Mouse (Mus musculus) forebrain, embryonic 16.5 days (tissue): Measurements from ENCODE around the gene Ndrg4. TPM values are rescaled to one million over a fixed set of nuclear protein-coding genes. Genes with fewer than 3 reads are reported as not detected.
A peak's percentile ranks its signal among the peaks of the same experiment; 100 is the strongest.

Experiments
- ATAC-seq: fragments of 200-750 bp; cut with Nextera tagmentation; 2 replicates; pipeline ENCODE4 v1.8.0; 2017; ENCODE audit warnings: mild to moderate bottlenecking, moderate library complexity
- H3K27ac ChIP-seq: fragments of 300-500 bp; sonication (generic); 2 replicates; pipeline ENCODE4 v1.5.1; 2014; ENCODE audit warnings: low read length, control low read depth
- H3K27me3 ChIP-seq: fragments of 300-500 bp; sonication (generic); replicated peaks from 2 replicates; pipeline ENCODE4 v1.6.1; 2014; ENCODE audit warnings: low read length; ENCODE audit not compliant: control insufficient read depth, insufficient read depth
- H3K36me3 ChIP-seq: fragments of 300-500 bp; sonication (generic); 2 replicates; pipeline ENCODE4 v1.6.1; 2014; ENCODE audit not compliant: control insufficient read depth, insufficient read depth
- H3K4me1 ChIP-seq: fragments of 300-500 bp; sonication (generic); replicated peaks from 2 replicates; pipeline ENCODE4 v1.6.1; 2014; ENCODE audit warnings: low read length; ENCODE audit not compliant: control insufficient read depth, insufficient read depth
- H3K4me2 ChIP-seq: fragments of 300-500 bp; sonication (generic); 2 replicates; pipeline ENCODE4 v1.6.1; 2014; ENCODE audit warnings: mild to moderate bottlenecking, low read length, control low read depth
- H3K4me3 ChIP-seq: fragments of 300-500 bp; sonication (generic); replicated peaks from 2 replicates; pipeline ENCODE4 v1.5.1; 2014; ENCODE audit warnings: mild to moderate bottlenecking, low read length, control low read depth
- H3K9ac ChIP-seq: fragments of 300-500 bp; sonication (generic); replicated peaks from 2 replicates; pipeline ENCODE4 v1.6.1; 2014; ENCODE audit warnings: low read depth, low read length, control low read depth
- H3K9me3 ChIP-seq: fragments of 300-500 bp; sonication (generic); 2 replicates; pipeline ENCODE4 v1.6.1; 2016; ENCODE audit warnings: low read length; ENCODE audit not compliant: control insufficient read depth
- WGBS: fragments of 180-500 bp; shearing (Covaris S2); extraction: QIAGEN DNeasy Blood & Tissue Kit; methylation state at CpG from one replicate; pipeline ENCODE4 v1.1.7; 2014; 5-methylcytosine and 5-hydroxymethylcytosine counted together
- microRNA-seq: library from miRNA; unstranded; fragments of <30 nt; microRNA quantifications from one replicate; pipeline ENCODE4, GENCODE M21; 2017
- polyA plus RNA-seq: library from polyadenylated mRNA; unstranded; fragments of >200 nt; fragmentation: Nextera tagmentation; extraction: Ambion mirVana; gene quantifications from 2 replicates; pipeline ENCODE4 v1.2.1, GENCODE M21; 2015

Gene Ndrg4
- polyA plus RNA-seq, 1 experiment from 2014 or later: 296 TPM

DNA sequence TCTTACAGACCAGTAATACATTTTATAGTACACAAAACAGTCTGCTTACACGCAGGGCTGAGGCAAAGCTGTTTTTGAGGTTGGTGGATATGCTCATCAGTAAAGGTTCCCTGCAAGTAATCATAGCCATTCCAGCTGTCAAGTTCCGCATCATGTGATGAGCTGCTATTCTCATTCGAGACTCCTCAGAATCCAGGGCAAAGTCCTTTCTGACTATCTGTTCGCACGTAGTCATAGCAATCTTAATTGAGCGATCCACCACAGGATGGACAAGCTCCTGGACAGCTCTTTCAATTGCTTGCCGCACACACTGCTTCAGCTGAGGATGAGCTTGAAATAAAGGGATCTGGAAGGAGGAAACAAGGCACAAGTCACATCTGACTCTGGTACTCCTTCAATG is 65.0 kb downstream of the Ndrg4 start:
- no peak overlapping the region for H3K4me2 ChIP-seq
- no peak overlapping the region for H3K27ac ChIP-seq
- H3K9me3 ChIP-seq: no peaks in the 10 kb centered on the region
- H3K4me3 ChIP-seq: no peak overlapping the region
- 96% methylated on average over 7 of the region's 7 CpGs for WGBS
- no peaks in the 10 kb centered on the region for H3K4me1 ChIP-seq
- H3K36me3 ChIP-seq: peaks cover 41% of the 10 kb centered on the region
- no peaks in the 10 kb centered on the region for H3K27me3 ChIP-seq
- no peak for ATAC-seq
- no peak overlapping the region for H3K9ac ChIP-seq

DNA sequence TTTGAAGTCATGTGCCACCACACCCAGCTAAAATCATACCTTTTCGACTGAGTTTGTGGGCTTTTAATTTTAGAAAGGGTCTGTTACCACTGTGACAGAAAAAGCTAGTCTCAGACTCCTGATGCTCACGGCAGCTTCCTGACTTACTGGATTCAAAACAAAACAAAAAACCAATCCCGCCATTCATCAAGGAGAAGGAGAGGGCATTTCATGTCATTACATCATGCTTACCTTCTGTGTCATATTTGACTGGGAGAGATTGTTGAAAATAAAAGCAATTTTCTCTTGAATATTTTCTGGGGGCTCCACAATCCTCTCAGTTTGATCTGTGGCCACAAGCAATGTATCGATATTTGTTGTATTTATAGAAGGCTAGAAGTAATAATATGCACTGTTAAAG is 71.2 kb downstream of the Ndrg4 start:
- Histone ChIP-seq H3K9ac (no peak overlapping the region), H3K36me3 (peaks cover 46% of the 10 kb centered on the region), H3K4me3 (no peak overlapping the region), H3K4me1 (no peaks in the 10 kb centered on the region), H3K27ac (no peak overlapping the region), H3K9me3 (no peaks in the 10 kb centered on the region), H3K4me2 (no peak overlapping the region), H3K27me3 (no peaks in the 10 kb centered on the region)
- ATAC-seq: no peak
- WGBS: 89% methylated on average over 4 of the region's 4 CpGs

DNA sequence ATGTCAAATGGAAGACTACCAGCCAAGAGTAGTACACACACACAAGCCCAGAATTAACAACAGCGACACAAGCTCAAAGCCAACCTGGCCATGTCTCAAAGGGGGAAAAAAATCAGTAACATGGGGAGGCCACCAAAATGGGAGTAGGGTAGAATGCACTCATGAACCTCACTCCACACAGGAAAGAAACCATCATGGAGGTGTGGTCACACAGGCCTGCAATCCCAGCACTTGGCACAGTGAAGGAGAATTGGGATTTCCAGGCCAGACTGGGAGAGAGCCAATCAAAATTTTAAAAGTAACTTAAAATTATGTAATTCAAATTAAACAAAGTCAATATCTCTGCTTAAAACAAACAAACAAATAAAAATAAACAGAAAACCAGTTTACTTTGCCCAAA is 75.1 kb downstream of the Ndrg4 start:
- no peak for ATAC-seq
- Histone ChIP-seq H3K4me2 (no peak overlapping the region), H3K4me1 (no peaks in the 10 kb centered on the region), H3K36me3 (peaks cover 39% of the 10 kb centered on the region), H3K27me3 (no peaks in the 10 kb centered on the region), H3K27ac (no peak overlapping the region), H3K4me3 (no peak overlapping the region), H3K9me3 (no peaks in the 10 kb centered on the region), H3K9ac (no peak overlapping the region)
- WGBS: 96% methylated on average over 1 of the region's 1 CpGs

DNA sequence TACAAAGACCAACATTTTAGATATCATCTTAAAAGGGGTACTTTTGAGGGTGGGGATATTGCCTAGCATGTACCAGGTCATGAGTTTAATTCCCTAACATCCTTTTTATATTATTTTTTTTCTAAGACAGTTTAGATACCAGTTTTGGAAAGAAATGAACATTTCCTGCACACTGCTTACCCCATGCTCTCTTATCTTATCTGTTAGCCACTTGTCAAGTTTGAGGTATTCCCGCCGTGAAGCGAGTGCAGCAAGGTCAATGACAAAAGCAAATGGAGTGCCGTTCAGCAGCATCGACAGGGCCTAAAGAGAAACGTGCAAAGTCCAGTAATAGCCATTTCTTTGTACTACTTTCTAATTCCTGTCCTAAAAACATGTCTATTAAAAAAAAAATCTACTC is 83.5 kb downstream of the Ndrg4 start:
- Histone ChIP-seq H3K4me2 (no peak overlapping the region), H3K9me3 (no peaks in the 10 kb centered on the region), H3K9ac (no peak overlapping the region), H3K27ac (no peak overlapping the region), H3K4me1 (no peaks in the 10 kb centered on the region), H3K27me3 (no peaks in the 10 kb centered on the region), H3K4me3 (no peak overlapping the region), H3K36me3 (peaks cover 45% of the 10 kb centered on the region)
- WGBS: 93% methylated on average over 6 of the region's 6 CpGs
- ATAC-seq: no peak

DNA sequence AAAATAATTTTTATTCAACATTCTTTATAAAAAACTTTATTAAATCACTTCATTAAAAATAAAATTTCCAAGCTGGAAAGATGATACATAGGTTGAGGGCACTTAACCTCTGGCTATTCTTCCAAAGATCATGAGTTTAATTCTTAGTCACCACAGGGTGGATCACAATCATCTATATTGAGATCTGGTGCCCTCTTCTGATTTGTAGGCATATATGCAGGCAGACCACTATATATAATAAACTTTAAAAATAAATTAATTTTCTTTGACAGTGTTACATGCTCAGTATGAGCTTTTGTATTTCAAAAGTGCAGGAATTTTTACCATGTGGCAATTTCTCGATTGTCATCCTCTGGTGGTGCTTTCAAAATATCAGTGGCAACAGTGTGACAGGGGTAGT is 87.4 kb downstream of the Ndrg4 start:
- Histone ChIP-seq H3K9ac (no peak overlapping the region), H3K9me3 (no peaks in the 10 kb centered on the region), H3K36me3 (peaks cover 48% of the 10 kb centered on the region), H3K4me1 (no peaks in the 10 kb centered on the region), H3K27ac (no peak overlapping the region), H3K4me3 (no peak overlapping the region), H3K4me2 (no peak overlapping the region), H3K27me3 (no peaks in the 10 kb centered on the region)
- ATAC-seq: no peak
- 83% methylated on average over 1 of the region's 1 CpGs for WGBS

Small RNA genes lying within 50 kb of the gene (microRNA-seq; reads per million reads assigned to microRNA genes)
- gene Mir7073: 2.3 reads per million, percentile 5 among the genes with 10 or more reads in this experiment

Other genes with a start within 250 kb of the Ndrg4 start
- gene Cfap20, start 242.1 kb upstream of the Ndrg4 start, polyA plus RNA-seq: 139 and 141 TPM in 2 replicates
- 10.3 and 11.0 TPM in 2 replicates for gene Csnk2a2, start 186.9 kb upstream of the Ndrg4 start, polyA plus RNA-seq
- gene Ccdc113, start 142.9 kb upstream of the Ndrg4 start, polyA plus RNA-seq: 1.3 and 1.5 TPM in 2 replicates
- not detected in 2 replicates for gene Prss54, start 100.6 kb upstream of the Ndrg4 start, polyA plus RNA-seq
- 10.8 and 11.5 TPM in 2 replicates for gene Gins3, start 43.5 kb upstream of the Ndrg4 start, polyA plus RNA-seq
- gene Setd6, start 38.9 kb downstream of the Ndrg4 start, polyA plus RNA-seq: 28.1 and 31.2 TPM in 2 replicates
- gene Cnot1, start 130.5 kb downstream of the Ndrg4 start, polyA plus RNA-seq: 58.5 and 58.7 TPM in 2 replicates
- 219 and 261 TPM in 2 replicates for gene Sap18b, start 148.4 kb downstream of the Ndrg4 start, polyA plus RNA-seq
- gene Slc38a7, start 176.6 kb downstream of the Ndrg4 start, polyA plus RNA-seq: 29.9 and 31.1 TPM in 2 replicates
- 170 and 175 TPM in 2 replicates for gene Got2, start 211.6 kb downstream of the Ndrg4 start, polyA plus RNA-seq